Mouse (Mus musculus): ENCODE data around the gene Trpc4ap. TPM values are rescaled to one million over a fixed set of nuclear protein-coding genes. Genes with fewer than 3 reads are reported as not detected.
"Not testable (repeated sequence)": the region's sequence is repeated elsewhere in the genome, so short reads cannot be mapped to it uniquely, and the experiment has no call there.

The Trpc4ap gene
- total and polyA plus RNA-seq, 2 experiments from 2014 or later = 127 to 169 TPM

DNA sequence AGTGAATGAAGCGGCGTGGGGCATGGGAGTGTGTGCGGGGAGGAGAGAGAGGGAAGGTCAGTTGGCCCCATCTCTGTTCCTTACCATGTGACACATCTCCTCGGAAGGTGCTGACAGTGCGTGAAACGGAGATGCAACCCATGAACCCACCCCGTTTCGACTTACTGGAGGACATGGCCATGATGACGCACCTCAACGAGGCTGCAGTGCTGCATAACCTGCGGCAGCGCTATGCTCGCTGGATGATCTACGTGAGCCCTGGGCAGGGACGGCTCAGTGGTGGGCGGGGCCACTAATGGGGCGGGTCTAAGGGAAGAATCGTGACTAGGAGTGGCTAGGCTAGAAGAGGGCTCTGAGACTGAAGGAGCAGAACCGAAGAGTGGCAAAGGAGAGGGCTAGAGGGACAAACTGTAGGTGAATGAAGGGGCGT, 78.8 kb downstream of the Trpc4ap start:
- Histone ChIP-seq H3K4me1 (ENCODE audit: insufficient read depth, low read length) (peaks cover 8% of the 10 kb centered on the region), H3K9ac (replicated peaks; ENCODE audit: low read length) (peak overlapping the region; percentile 21; the same call in 1 of the 2 replicates), H3K4me3 (ENCODE audit: low read length) (peak overlapping the region; percentile 25), H3K36me3 (ENCODE audit: insufficient read depth, low read length) (no peaks in the 10 kb centered on the region), H3K4me2 (ENCODE audit: low read depth, low read length) (peak overlapping the region; percentile 52), H3K27ac (no peak overlapping the region), H3K9me3 (ENCODE audit: low read length) (no peaks in the 10 kb centered on the region), H3K27me3 (ENCODE audit: insufficient read depth, low read length) (no peaks in the 10 kb centered on the region)
- peak; percentile 70 for DNase-seq (ENCODE audit: low spot score)
- ATAC-seq = peak; percentile 90
- 5% methylated on average over 20 of the region's 20 CpGs for WGBS
- TF ChIP-seq CTCF (IDR thresholded peaks at IDR 0.05; ENCODE audit: low read depth) = no peak

DNA sequence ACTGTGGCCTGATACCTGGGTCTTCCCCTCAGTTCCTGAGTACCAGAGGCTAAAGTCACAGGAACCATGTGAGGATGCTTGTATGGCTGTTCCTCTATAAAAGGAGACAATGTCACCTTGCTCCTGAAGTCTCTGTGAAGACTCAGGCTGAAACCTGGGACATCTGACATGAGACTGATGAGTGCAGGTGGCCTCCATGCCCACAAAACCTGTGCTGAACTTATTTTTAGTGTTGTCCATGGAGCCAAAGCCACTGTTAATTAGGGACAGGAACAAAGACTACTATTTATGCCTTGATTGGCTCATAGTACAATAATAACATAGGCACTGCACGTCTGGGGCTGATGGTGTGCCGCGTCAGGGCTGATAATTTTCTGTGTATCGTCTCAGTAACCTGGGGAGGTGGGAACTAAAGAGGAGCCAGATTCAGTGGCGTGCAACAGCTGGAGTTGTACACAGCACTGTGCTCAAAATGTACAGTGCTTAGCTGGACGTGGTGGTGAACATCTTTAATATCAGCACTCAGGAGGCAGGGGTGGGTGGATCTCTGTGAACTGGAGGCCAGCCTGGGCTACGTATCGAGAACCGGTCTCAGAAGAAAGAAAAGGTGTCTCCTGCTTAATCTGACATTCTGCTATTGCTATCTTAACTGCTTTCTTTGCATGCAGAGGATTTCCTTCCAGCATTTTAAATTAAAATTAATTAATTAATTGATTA, 80.2 kb downstream of the Trpc4ap start:
- Histone ChIP-seq H3K27ac (no peak overlapping the region), H3K4me2 (ENCODE audit: low read depth, low read length) (no peak overlapping the region), H3K9me3 (ENCODE audit: low read length) (no peaks in the 10 kb centered on the region), H3K9ac (replicated peaks; ENCODE audit: low read length) (no peak overlapping the region), H3K4me3 (ENCODE audit: low read length) (no peak overlapping the region), H3K36me3 (ENCODE audit: insufficient read depth, low read length) (no peaks in the 10 kb centered on the region), H3K4me1 (ENCODE audit: insufficient read depth, low read length) (peaks cover 8% of the 10 kb centered on the region), H3K27me3 (ENCODE audit: insufficient read depth, low read length) (no peaks in the 10 kb centered on the region)
- ATAC-seq = no peak
- no peak for TF ChIP-seq CTCF (IDR thresholded peaks at IDR 0.05; ENCODE audit: low read depth)
- WGBS = 86% methylated on average over 9 of the region's 9 CpGs
- DNase-seq (ENCODE audit: low spot score) = no peak

DNA sequence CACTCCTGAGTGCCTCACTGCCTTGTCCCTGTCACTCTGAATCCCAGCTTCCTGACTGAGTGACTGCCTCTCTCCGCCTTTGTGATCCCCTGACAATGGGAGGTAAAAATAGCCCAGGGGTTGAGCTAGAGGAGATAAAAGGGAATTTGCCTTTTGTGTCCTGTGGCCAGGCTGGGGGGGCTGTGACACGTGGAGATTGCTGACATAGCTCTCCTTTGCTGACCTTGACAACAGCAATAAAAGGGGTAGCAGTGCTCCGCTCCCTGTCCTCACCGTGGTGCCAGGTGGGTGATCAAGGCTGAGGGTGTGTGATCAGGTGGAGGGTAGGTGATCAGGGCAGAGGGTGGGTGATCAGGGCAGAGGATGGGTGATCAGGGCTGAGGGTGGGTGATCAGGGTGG, 81.2 kb downstream of the Trpc4ap start, which contains the start of gene Myh7b:
TSS of gene Myh7b (plus strand) at position 235 of the 400 bp plus-strand sequence.
- Histone ChIP-seq H3K36me3 (ENCODE audit: insufficient read depth, low read length) (no peaks in the 10 kb centered on the region), H3K9ac (replicated peaks; ENCODE audit: low read length) (no peak within 1 kb of the TSS), H3K4me2 (ENCODE audit: low read depth, low read length) (no peak within 1 kb of the TSS), H3K4me3 (ENCODE audit: low read length) (no peak within 1 kb of the TSS), H3K4me1 (ENCODE audit: insufficient read depth, low read length) (peaks cover 8% of the 10 kb centered on the region), H3K27ac (no peak within 1 kb of the TSS), H3K9me3 (ENCODE audit: low read length) (no peaks in the 10 kb centered on the region), H3K27me3 (ENCODE audit: insufficient read depth, low read length) (no peaks in the 10 kb centered on the region)
- ATAC-seq (no peak), DNase-seq (ENCODE audit: low spot score) (no peak)
- TF ChIP-seq CTCF (IDR thresholded peaks at IDR 0.05; ENCODE audit: low read depth) = no peak
- WGBS = 44% methylated on average over 4 of the region's 4 CpGs

DNA sequence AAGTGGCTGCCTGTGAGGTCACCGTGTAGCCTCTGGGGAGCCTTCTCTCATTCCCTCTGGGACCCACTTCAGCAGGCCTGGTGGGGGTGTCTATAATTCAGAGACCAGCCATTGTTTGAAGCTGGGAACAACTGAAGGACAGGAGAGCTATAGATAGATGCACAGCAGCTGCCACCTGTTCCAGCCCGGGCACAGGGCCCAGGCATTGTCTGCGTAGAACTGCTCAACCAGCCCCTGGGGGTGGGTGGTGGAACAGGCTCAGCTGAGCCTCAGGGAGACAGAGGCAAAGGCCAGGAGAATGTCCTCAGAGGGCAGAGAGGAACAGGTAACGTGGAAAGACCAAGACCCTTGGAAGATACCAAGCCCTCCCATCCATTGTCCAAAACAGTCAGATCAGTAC, 85.8 kb downstream of the Trpc4ap start:
- no peaks in the 10 kb centered on the region for H3K9me3 ChIP-seq (ENCODE audit: low read length)
- WGBS = 83% methylated on average over 4 of the region's 4 CpGs
- H3K4me2 ChIP-seq (ENCODE audit: low read depth, low read length) = no peak overlapping the region
- H3K4me3 ChIP-seq (ENCODE audit: low read length) = no peak overlapping the region
- H3K4me1 ChIP-seq (ENCODE audit: insufficient read depth, low read length) = no peaks in the 10 kb centered on the region
- TF ChIP-seq CTCF (IDR thresholded peaks at IDR 0.05; ENCODE audit: low read depth) = no peak
- no peaks in the 10 kb centered on the region for H3K27me3 ChIP-seq (ENCODE audit: insufficient read depth, low read length)
- ATAC-seq (no peak), DNase-seq (ENCODE audit: low spot score) (no peak)
- H3K9ac ChIP-seq (replicated peaks; ENCODE audit: low read length) = no peak overlapping the region
- no peak overlapping the region for H3K27ac ChIP-seq
- no peaks in the 10 kb centered on the region for H3K36me3 ChIP-seq (ENCODE audit: insufficient read depth, low read length)

DNA sequence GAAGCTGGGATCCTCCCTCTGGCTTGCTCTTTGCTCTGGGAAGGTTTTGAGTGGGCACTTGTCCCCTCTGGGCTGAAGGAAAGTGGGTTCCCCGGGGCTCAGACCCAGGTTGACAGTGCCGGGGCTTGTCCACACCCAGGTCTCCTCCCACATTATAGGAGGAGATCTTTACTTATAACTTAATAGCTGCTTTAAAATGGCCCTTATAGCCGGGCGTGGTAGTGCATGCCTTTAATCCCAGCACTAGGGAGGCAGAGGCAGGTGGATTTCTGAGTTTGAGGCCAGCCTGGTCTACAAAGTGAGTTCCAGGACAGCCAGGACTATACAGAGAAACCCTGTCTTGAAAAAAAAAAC, 87.0 kb downstream of the Trpc4ap start:
- DNase-seq (ENCODE audit: low spot score); H3K4me2 ChIP-seq (ENCODE audit: low read depth, low read length); H3K27me3 ChIP-seq (ENCODE audit: insufficient read depth, low read length); H3K4me1 ChIP-seq (ENCODE audit: insufficient read depth, low read length); ATAC-seq; H3K36me3 ChIP-seq (ENCODE audit: insufficient read depth, low read length); H3K9ac ChIP-seq (replicated peaks; ENCODE audit: low read length); H3K9me3 ChIP-seq (ENCODE audit: low read length); H3K4me3 ChIP-seq (ENCODE audit: low read length); H3K27ac ChIP-seq: not testable (repeated sequence)
- 83% methylated on average over 4 of the region's 4 CpGs for WGBS

DNA sequence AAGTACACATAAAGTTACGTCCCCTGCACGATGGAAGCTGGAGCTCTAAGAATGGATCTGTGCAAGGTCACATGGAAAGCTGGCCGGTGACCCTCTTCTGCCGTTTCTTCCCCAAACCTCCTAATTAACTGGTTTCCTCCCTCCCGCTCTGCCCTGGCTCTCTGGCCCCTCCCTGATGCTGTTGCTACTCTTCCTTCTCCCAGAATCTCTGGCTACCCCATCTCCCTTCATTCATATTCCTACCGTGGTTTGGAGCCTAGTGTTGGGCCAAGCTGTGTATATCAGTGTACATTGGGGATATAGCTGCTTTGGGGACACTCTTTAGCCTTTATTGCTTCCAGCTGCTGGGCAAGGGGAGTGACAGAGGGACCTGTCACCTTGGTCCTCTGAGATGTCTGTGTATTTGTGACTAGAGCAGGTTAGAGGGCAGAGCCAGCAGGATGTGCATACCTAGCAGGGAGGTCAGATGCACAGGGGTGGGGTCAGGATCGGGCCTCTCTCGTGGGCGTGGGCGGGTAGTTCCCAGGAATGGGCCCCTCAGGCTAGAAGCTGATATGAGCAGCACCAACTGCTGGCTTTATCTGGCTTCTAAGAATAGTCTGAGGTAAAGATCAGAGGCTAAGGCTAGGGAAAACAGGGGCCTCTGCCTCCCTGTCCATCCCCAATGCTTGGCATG, 87.5 kb downstream of the Trpc4ap start:
- no peak overlapping the region for H3K9ac ChIP-seq (replicated peaks; ENCODE audit: low read length)
- H3K4me2 ChIP-seq (ENCODE audit: low read depth, low read length) = no peak overlapping the region
- no peak overlapping the region for H3K27ac ChIP-seq
- no peaks in the 10 kb centered on the region for H3K27me3 ChIP-seq (ENCODE audit: insufficient read depth, low read length)
- DNase-seq (ENCODE audit: low spot score) (no peak), ATAC-seq (no peak)
- 69% methylated on average over 10 of the region's 10 CpGs for WGBS
- H3K4me1 ChIP-seq (ENCODE audit: insufficient read depth, low read length) = no peaks in the 10 kb centered on the region
- no peak for TF ChIP-seq CTCF (IDR thresholded peaks at IDR 0.05; ENCODE audit: low read depth)
- H3K4me3 ChIP-seq (ENCODE audit: low read length) = no peak overlapping the region
- no peaks in the 10 kb centered on the region for H3K36me3 ChIP-seq (ENCODE audit: insufficient read depth, low read length)
- no peaks in the 10 kb centered on the region for H3K9me3 ChIP-seq (ENCODE audit: low read length)

DNA sequence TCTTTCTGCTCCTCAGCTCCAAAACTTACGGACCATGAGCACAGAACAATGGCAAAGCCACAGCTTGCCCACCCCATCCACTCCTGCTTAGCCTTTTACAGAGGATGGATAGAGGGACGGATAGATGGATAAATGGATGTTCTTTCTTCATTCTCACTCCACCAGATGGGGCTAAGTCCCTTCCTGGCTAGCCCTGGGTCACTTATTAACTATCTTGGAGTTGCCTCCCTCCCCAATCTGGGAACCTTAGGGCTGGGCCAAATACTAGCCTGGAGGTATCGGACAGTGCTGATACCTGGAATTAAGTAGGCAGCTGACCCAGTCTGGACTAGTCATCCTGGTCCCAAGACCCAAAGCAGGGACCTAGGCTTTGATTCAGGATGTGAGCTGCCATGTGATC, 88.5 kb downstream of the Trpc4ap start:
- no peaks in the 10 kb centered on the region for H3K27me3 ChIP-seq (ENCODE audit: insufficient read depth, low read length)
- DNase-seq (ENCODE audit: low spot score) (no peak), ATAC-seq (no peak)
- 62% methylated on average over 3 of the region's 3 CpGs for WGBS
- H3K9me3 ChIP-seq (ENCODE audit: low read length) = no peaks in the 10 kb centered on the region
- no peak overlapping the region for H3K27ac ChIP-seq
- no peak overlapping the region for H3K4me3 ChIP-seq (ENCODE audit: low read length)
- H3K4me2 ChIP-seq (ENCODE audit: low read depth, low read length) = no peak overlapping the region
- H3K4me1 ChIP-seq (ENCODE audit: insufficient read depth, low read length) = no peaks in the 10 kb centered on the region
- H3K9ac ChIP-seq (replicated peaks; ENCODE audit: low read length) = no peak overlapping the region
- no peaks in the 10 kb centered on the region for H3K36me3 ChIP-seq (ENCODE audit: insufficient read depth, low read length)
- TF ChIP-seq CTCF (IDR thresholded peaks at IDR 0.05; ENCODE audit: low read depth) = no peak
